Mouse (Mus musculus): ENCODE results near the gene Klc3. TPM values are rescaled to one million over a fixed set of nuclear protein-coding genes. Genes with fewer than 3 reads are reported as not detected.

Gene Klc3
- total and polyA plus RNA-seq, 3 experiments, result 0.42 to 3.6 TPM; not detected in 1

GRCm38 (mm10) chr7:19424051-19424450, 20.1 kb upstream of the Klc3 start:
- Histone ChIP-seq H3K36me3 (ENCODE audit: control insufficient read depth in 1 of 2, insufficient read depth in 2 of 2, low read length in 2 of 2) (peaks cover 0 to 3% of the 10 kb centered on the region in 2 experiments; a peak in 1 of 4 replicates), H3K9ac (ENCODE audit: control insufficient read depth, low read depth, low read length, poor library complexity, severe bottlenecking) (no peak overlapping the region), H3K9me3 (replicated peaks; ENCODE audit: insufficient read depth, low read length) (no peaks in the 10 kb centered on the region), H3K27me3 (ENCODE audit: control insufficient read depth in 1 of 2, insufficient read depth in 2 of 2, low read length in 2 of 2) (no peaks in the 10 kb centered on the region), H3K79me2 (ENCODE audit: control insufficient read depth, insufficient read depth, low read length, poor library complexity) (no peaks in the 10 kb centered on the region), H3K4me3 (ENCODE audit: control insufficient read depth in 1 of 2, insufficient read depth in 1 of 2, low read depth in 2 of 2, low read length in 2 of 2) (no peak overlapping the region), H3K27ac (ENCODE audit: control insufficient read depth, low read depth, low read length) (no peak overlapping the region), H3K4me1 (ENCODE audit: control insufficient read depth in 1 of 2, insufficient read depth in 2 of 2, low read length in 2 of 2) (peaks cover 2 to 5% of the 10 kb centered on the region in 2 experiments)
- no peak for DNase-seq (ENCODE audit: low read depth, low spot score)
- TF ChIP-seq MAZ (IDR thresholded peaks at IDR 0.05; ENCODE audit: low read depth, low read length) (no peak), MYC (IDR thresholded peaks at IDR 0.05; ENCODE audit: low read depth, low read length) (no peak), MEF2A (IDR thresholded peaks at IDR 0.05; ENCODE audit: extremely low read depth, insufficient replicate concordance, low read depth, low read length, poor library complexity, severe bottlenecking) (no peak), USF2 (IDR thresholded peaks at IDR 0.05; ENCODE audit: borderline replicate concordance in 1 of 2, insufficient read depth in 1 of 2, low read depth in 1 of 2, low read length in 2 of 2) (no peak), TBP (IDR thresholded peaks at IDR 0.05; ENCODE audit: low read depth, low read length) (no peak), HCFC1 (IDR thresholded peaks at IDR 0.05; ENCODE audit: low read depth, low read length) (no peak), NRF1 (IDR thresholded peaks at IDR 0.05; ENCODE audit: insufficient read depth, low read depth, low read length, poor library complexity, severe bottlenecking) (no peak), ZC3H11A (IDR thresholded peaks at IDR 0.05; ENCODE audit: low read depth, low read length) (no peak), EP300 (IDR thresholded peaks at IDR 0.05; ENCODE audit: low read depth in 1 of 2, low read length in 2 of 2) (no peak), MAX (IDR thresholded peaks at IDR 0.05; ENCODE audit: low read length) (no peak), ETS1 (IDR thresholded peaks at IDR 0.05; ENCODE audit: low read depth, low read length) (no peak), GABPA (IDR thresholded peaks at IDR 0.05; ENCODE audit: low read depth, low read length) (no peak), RAD21 (IDR thresholded peaks at IDR 0.05; ENCODE audit: low read depth, low read length) (no peak), MXI1 (IDR thresholded peaks at IDR 0.05; ENCODE audit: low read depth, low read length) (no peak), USF1 (IDR thresholded peaks at IDR 0.05; ENCODE audit: low read depth, low read length) (no peak), CHD1 (IDR thresholded peaks at IDR 0.05; ENCODE audit: low read depth, low read length) (no peak), ZNF384 (IDR thresholded peaks at IDR 0.05; ENCODE audit: low read depth, low read length) (no peak)

GRCm38 (mm10) chr7:19423083-19423482, 19.2 kb upstream of the Klc3 start:
- Histone ChIP-seq H3K27ac (ENCODE audit: control insufficient read depth, low read depth, low read length) (no peak overlapping the region), H3K9ac (ENCODE audit: control insufficient read depth, low read depth, low read length, poor library complexity, severe bottlenecking) (no peak overlapping the region), H3K27me3 (ENCODE audit: control insufficient read depth in 1 of 2, insufficient read depth in 2 of 2, low read length in 2 of 2) (no peaks in the 10 kb centered on the region), H3K9me3 (replicated peaks; ENCODE audit: insufficient read depth, low read length) (no peaks in the 10 kb centered on the region), H3K4me3 (ENCODE audit: control insufficient read depth in 1 of 2, insufficient read depth in 1 of 2, low read depth in 2 of 2, low read length in 2 of 2) (no peak overlapping the region), H3K79me2 (ENCODE audit: control insufficient read depth, insufficient read depth, low read length, poor library complexity) (no peaks in the 10 kb centered on the region), H3K36me3 (ENCODE audit: control insufficient read depth in 1 of 2, insufficient read depth in 2 of 2, low read length in 2 of 2) (0 out of 4 replicates have a peak, but pooled peaks cover 0 to 3% of the 10 kb centered on the region in 2 experiments), H3K4me1 (ENCODE audit: control insufficient read depth in 1 of 2, insufficient read depth in 2 of 2, low read length in 2 of 2) (peaks cover 2 to 5% of the 10 kb centered on the region in 2 experiments)
- TF ChIP-seq CHD1 (IDR thresholded peaks at IDR 0.05; ENCODE audit: low read depth, low read length) (no peak), ZKSCAN1 (IDR thresholded peaks at IDR 0.05; ENCODE audit: low read depth, low read length) (no peak), KAT2A (conservative IDR thresholded peaks at IDR 0.05; ENCODE audit: low read depth, low read length) (no peak), ZNF384 (IDR thresholded peaks at IDR 0.05; ENCODE audit: low read depth, low read length) (no peak), EP300 (IDR thresholded peaks at IDR 0.05; ENCODE audit: low read depth in 1 of 2, low read length in 2 of 2) (no peak), UBTF (IDR thresholded peaks at IDR 0.05; ENCODE audit: borderline replicate concordance, insufficient read depth, low read depth, low read length) (no peak), TBP (IDR thresholded peaks at IDR 0.05; ENCODE audit: low read depth, low read length) (no peak), HCFC1 (IDR thresholded peaks at IDR 0.05; ENCODE audit: low read depth, low read length) (no peak)
- DNase-seq (ENCODE audit: low read depth, low spot score), result no peak

Measured in MEL (cell line).